Mouse (Mus musculus) midbrain, postnatal 0 days (tissue): ENCODE measurements at regions not wholly inside any gene's neighbourhood (a gene's known extent, or its start where the extent isn't known, plus 50 kb on each side); places are given as distances from the start of the nearest gene placed in this dataset.

Experiments used
- ATAC-seq: fragments of 200-750 bp; cut with Nextera tagmentation; 2 replicates; pipeline ENCODE4 v1.8.0; 2017; ENCODE audit warnings: moderate number of reproducible peaks, mild to moderate bottlenecking, moderate TSS enrichment, moderate library complexity; ENCODE audit not compliant: low FRiP score
- DNase-seq: peaks from one replicate; pipeline ENCODE4 v3.0.0-alpha.2; 2015; ENCODE audit warnings: low spot score
- H3K27ac ChIP-seq: fragments of 300-500 bp; sonication (generic); 2 replicates; pipeline ENCODE4 v1.5.1; 2014; ENCODE audit warnings: low read depth, mild to moderate bottlenecking, low read length, mixed read lengths
- H3K27me3 ChIP-seq: fragments of 300-500 bp; sonication (generic); 2 replicates; pipeline ENCODE4 v1.6.1; 2014; ENCODE audit warnings: low read length, control low read depth, mixed read lengths; ENCODE audit not compliant: insufficient read depth
- H3K36me3 ChIP-seq: fragments of 300-500 bp; sonication (generic); 2 replicates; pipeline ENCODE4 v1.6.1; 2014; ENCODE audit warnings: low read length, control low read depth, mixed read lengths; ENCODE audit not compliant: insufficient read depth
- H3K4me1 ChIP-seq: fragments of 300-500 bp; sonication (generic); 2 replicates; pipeline ENCODE4 v1.6.1; 2014; ENCODE audit warnings: mild to moderate bottlenecking, control low read depth, antibody characterized with exemption, low read length, mixed read lengths; ENCODE audit not compliant: insufficient read depth
- H3K4me2 ChIP-seq: fragments of 300-500 bp; sonication (generic); 2 replicates; pipeline ENCODE4 v1.6.1; 2014; ENCODE audit warnings: low read depth, mild to moderate bottlenecking, low read length, mixed read lengths; ENCODE audit not compliant: poor library complexity, severe bottlenecking
- H3K4me3 ChIP-seq: fragments of 300-500 bp; sonication (generic); 2 replicates; pipeline ENCODE4 v1.5.1; 2014; ENCODE audit warnings: low read depth, mild to moderate bottlenecking, low read length, moderate library complexity
- H3K9ac ChIP-seq: fragments of 300-500 bp; sonication (generic); replicated peaks from 2 replicates; pipeline ENCODE4 v1.6.1; 2014; ENCODE audit warnings: mild to moderate bottlenecking, low read length, moderate library complexity, mixed read lengths; ENCODE audit not compliant: poor library complexity, severe bottlenecking
- H3K9me3 ChIP-seq: fragments of 300-500 bp; sonication (generic); 2 replicates; pipeline ENCODE4 v1.6.1; 2016; ENCODE audit warnings: low read length, control low read depth
- CTCF ChIP-seq: IDR thresholded peaks from 2 replicates; pipeline ENCODE4 v1.5.1; 2016; ENCODE audit warnings: antibody characterized with exemption, mild to moderate bottlenecking
- WGBS: fragments of 180-500 bp; shearing (Covaris S2); extraction: QIAGEN DNeasy Blood & Tissue Kit; methylation state at CpG from one replicate; pipeline ENCODE4 v1.1.7; 2014; 5-methylcytosine and 5-hydroxymethylcytosine counted together

- H3K27me3 ChIP-seq = no peaks in the 10 kb centered on the region
These were observed 537.7 kb upstream of the Jmjd1c start for GRCm38 (mm10) chr10:66558097-66558840.

DNA sequence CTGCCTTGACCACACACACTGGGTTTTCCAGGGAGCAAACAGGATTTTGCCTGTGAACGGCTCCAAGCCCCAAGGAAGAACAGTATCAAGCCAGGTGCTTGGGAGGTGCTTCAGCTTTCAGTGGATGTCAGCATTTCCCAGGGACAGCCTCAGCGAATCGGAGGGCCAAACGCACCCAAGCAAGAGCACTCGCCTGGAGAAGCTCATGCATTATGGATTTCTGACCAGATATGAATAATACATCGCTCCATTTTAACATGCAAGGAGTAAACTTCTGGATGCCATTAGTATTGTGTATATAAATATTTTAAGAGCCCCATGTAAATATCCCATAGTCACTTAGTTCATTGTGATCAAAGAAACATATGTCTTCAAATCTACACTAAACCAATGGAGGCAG is 530.6 kb upstream of the Jmjd1c start:
- Histone ChIP-seq H3K9ac (no peak overlapping the region), H3K27ac (no peak overlapping the region), H3K9me3 (no peaks in the 10 kb centered on the region), H3K4me2 (no peak overlapping the region), H3K4me1 (no peaks in the 10 kb centered on the region), H3K36me3 (no peaks in the 10 kb centered on the region), H3K27me3 (no peaks in the 10 kb centered on the region), H3K4me3 (no peak overlapping the region)
- no peak for TF ChIP-seq CTCF
- ATAC-seq (no peak), DNase-seq (no peak)
- 56% methylated on average over 6 of the region's 6 CpGs for WGBS

More at GRCm38 (mm10) chr10:66558097-66558840, 537.7 kb upstream of the Jmjd1c start:
- no peaks in the 10 kb centered on the region for H3K36me3 ChIP-seq
- H3K9ac ChIP-seq = no peak overlapping the region
- ATAC-seq = no peak
- TF ChIP-seq CTCF = no peak
- H3K4me2 ChIP-seq = no peak overlapping the region
- H3K4me3 ChIP-seq = no peak overlapping the region
- DNase-seq = no peak
- 24% methylated on average over 6 of the region's 6 CpGs for WGBS
- H3K27ac ChIP-seq = no peak overlapping the region
- H3K9me3 ChIP-seq = no peaks in the 10 kb centered on the region
- no peaks in the 10 kb centered on the region for H3K4me1 ChIP-seq

DNA sequence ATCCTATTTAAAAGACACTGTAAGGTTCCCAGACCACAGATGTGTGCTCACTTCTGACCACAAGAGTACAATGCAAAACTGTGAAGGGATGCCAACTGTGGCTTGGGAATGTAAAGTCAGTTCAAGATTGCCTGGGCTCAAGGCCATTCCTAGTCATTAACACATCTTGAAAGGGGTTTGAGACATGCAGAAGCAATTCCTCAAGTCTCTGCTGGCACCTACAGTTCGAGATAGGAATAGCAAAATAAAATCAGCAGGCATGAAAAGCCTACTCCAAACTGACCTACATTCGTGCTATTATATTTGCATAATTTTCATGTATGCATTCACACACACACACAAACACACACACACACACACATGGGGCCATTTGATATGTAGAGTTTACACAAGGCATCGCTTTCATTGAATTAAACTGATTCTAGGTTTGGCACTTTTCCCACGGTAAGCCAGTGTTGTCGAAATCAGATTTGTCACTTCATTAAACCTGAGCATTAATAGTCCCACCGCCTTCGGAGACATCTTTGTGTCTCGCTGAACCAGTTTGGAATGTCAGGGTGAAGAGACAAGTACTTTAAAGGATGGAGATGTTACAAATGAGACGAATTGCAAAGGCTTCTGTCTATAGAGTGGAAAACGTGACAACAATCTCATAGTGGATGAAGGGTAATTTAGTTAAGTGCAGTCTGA is 520.9 kb upstream of the Jmjd1c start:
- no peak overlapping the region for H3K4me2 ChIP-seq
- no peaks in the 10 kb centered on the region for H3K9me3 ChIP-seq
- WGBS = 34% methylated on average over 10 of the region's 10 CpGs
- ATAC-seq = no peak
- no peaks in the 10 kb centered on the region for H3K36me3 ChIP-seq
- H3K9ac ChIP-seq = no peak overlapping the region
- peak; percentile 94 for TF ChIP-seq CTCF
- no peak overlapping the region for H3K4me3 ChIP-seq
- peak; percentile 87 for DNase-seq
- no peak overlapping the region for H3K27ac ChIP-seq
- H3K4me1 ChIP-seq = no peaks in the 10 kb centered on the region
- H3K27me3 ChIP-seq = no peaks in the 10 kb centered on the region

DNA sequence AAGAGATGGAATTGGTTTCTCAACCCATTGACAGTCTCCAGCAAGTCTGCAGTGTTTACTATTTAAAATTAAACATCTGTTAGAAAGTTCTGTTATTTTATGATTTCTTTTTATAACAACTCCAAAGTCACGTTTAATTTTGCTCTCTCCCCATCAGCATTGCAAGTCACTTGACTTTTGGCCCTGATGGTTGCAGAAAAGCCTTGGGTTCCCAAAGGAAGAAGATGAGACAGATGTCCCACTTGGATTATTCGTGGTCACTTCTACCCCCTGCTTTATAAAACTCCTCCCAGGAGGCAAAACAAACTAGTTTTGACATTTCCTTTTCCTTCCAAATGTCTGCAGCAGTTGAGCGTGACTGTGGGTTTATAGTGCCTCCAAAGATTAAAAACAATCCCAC is 502.9 kb upstream of the Jmjd1c start:
- H3K4me2 ChIP-seq = no peak overlapping the region
- no peak overlapping the region for H3K27ac ChIP-seq
- no peak overlapping the region for H3K4me3 ChIP-seq
- 71% methylated on average over 3 of the region's 3 CpGs for WGBS
- DNase-seq (no peak), ATAC-seq (no peak)
- H3K9ac ChIP-seq = no peak overlapping the region
- no peaks in the 10 kb centered on the region for H3K27me3 ChIP-seq
- TF ChIP-seq CTCF = no peak
- H3K4me1 ChIP-seq = no peaks in the 10 kb centered on the region
- H3K9me3 ChIP-seq = no peaks in the 10 kb centered on the region
- no peaks in the 10 kb centered on the region for H3K36me3 ChIP-seq

DNA sequence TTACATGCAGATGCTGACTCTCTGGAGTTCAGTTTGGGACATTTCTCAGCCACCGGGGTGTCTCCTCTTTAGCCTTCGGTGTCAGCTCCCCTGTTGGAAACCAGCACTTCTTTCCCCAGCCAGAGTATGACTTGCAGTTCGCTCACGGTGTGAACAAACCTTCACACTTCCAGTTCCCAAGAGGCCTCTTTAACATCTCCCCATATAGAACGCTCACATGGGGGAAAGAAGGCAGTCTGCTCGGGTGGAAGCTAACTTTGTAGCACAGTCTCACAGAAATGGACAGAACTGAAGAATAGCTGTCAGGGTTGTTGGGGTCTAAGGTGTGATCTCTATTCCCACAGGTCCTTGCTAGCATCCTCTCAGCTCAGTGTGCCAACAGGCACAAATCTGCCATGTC is 502.4 kb upstream of the Jmjd1c start:
- no peak for DNase-seq
- H3K4me1 ChIP-seq = no peaks in the 10 kb centered on the region
- no peak for ATAC-seq
- H3K36me3 ChIP-seq = no peaks in the 10 kb centered on the region
- 74% methylated on average over 6 of the region's 6 CpGs for WGBS
- no peaks in the 10 kb centered on the region for H3K9me3 ChIP-seq
- H3K27me3 ChIP-seq = no peaks in the 10 kb centered on the region
- no peak for TF ChIP-seq CTCF
- no peak overlapping the region for H3K4me2 ChIP-seq
- no peak overlapping the region for H3K27ac ChIP-seq
- H3K4me3 ChIP-seq = no peak overlapping the region
- no peak overlapping the region for H3K9ac ChIP-seq

DNA sequence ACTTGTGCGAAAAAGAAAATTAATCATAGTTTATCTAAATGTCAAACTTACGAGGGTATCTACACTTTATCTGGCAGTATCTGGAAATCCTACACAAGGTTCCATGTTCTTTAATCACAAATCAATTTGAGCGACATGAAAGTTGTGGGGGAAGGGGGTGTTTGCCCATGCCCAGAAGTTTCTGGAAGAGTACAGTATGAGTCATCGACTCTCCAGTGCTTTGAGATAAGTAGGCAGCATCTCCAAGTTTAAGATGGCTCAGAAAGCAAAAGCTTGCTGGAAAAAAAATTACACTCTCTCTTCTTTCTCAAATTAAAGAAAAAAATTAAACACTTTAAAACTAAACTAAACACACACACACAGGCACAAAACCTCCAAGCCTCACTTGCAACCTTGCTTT is 498.0 kb upstream of the Jmjd1c start:
- ATAC-seq = no peak
- 91% methylated on average over 4 of the region's 4 CpGs for WGBS
- no peak for TF ChIP-seq CTCF

More for the DNA sequence above, 498.0 kb upstream of the Jmjd1c start:
- Histone ChIP-seq H3K9ac (no peak overlapping the region), H3K27me3 (no peaks in the 10 kb centered on the region), H3K4me3 (no peak overlapping the region), H3K4me1 (no peaks in the 10 kb centered on the region), H3K9me3 (no peaks in the 10 kb centered on the region), H3K27ac (no peak overlapping the region), H3K36me3 (no peaks in the 10 kb centered on the region), H3K4me2 (no peak overlapping the region)
- DNase-seq = no peak
